Mouse (Mus musculus) heart, adult 2 months (tissue): ENCODE results near the gene Impg2. TPM values are rescaled to one million over a fixed set of nuclear protein-coding genes. Genes with fewer than 3 reads are reported as not detected.

Experiments
- DNase-seq, 2 experiments: peaks; one replicate each; pipeline ENCODE4 v3.0.0; 2021
- H3K27ac ChIP-seq: fragments of 200-600 bp; 2 replicates; pipeline ENCODE4 v1.8.1; 2022
- H3K27me3 ChIP-seq: fragments of 200-500 bp; 2 replicates; pipeline ENCODE4 v1.6.1; 2012; ENCODE audit warnings: mild to moderate bottlenecking, low read length, inconsistent platforms, mixed read lengths; ENCODE audit not compliant: control insufficient read depth, insufficient read depth
- H3K36me3 ChIP-seq: fragments of 200-500 bp; 2 replicates; pipeline ENCODE4 v1.6.1; 2012; ENCODE audit warnings: low read length, inconsistent platforms; ENCODE audit not compliant: control insufficient read depth, insufficient read depth
- H3K4me1 ChIP-seq: fragments of 200-500 bp; 2 replicates; pipeline ENCODE4 v1.6.1; 2011; ENCODE audit warnings: low read length; ENCODE audit not compliant: control insufficient read depth, insufficient read depth
- H3K4me3 ChIP-seq: fragments of 200-600 bp; 2 replicates; pipeline ENCODE4 v1.8.1; 2022
- H3K79me2 ChIP-seq: fragments of 200-500 bp; replicated peaks from 2 replicates; pipeline ENCODE4 v1.6.1; 2012; ENCODE audit warnings: mild to moderate bottlenecking, inconsistent platforms, low read length, moderate library complexity, mixed read lengths; ENCODE audit not compliant: control insufficient read depth, insufficient read depth
- H3K9ac ChIP-seq: fragments of 200-500 bp; 2 replicates; pipeline ENCODE4 v1.6.1; 2012; ENCODE audit warnings: low read depth, mild to moderate bottlenecking, control low read depth, inconsistent platforms, low read length, mixed read lengths
- CTCF ChIP-seq: fragments of 200-600 bp; IDR thresholded peaks from 2 replicates; pipeline ENCODE4 v1.8.1; 2022; ENCODE audit warnings: antibody characterized with exemption, mild to moderate bottlenecking, moderate library complexity
- EP300 ChIP-seq: fragments of 200-500 bp; IDR thresholded peaks from 2 replicates; pipeline ENCODE4 v1.6.1; 2011; ENCODE audit warnings: low read depth, low read length, control low read depth; ENCODE audit not compliant: insufficient read depth
- POLR2A ChIP-seq: fragments of 200-500 bp; IDR thresholded peaks from 2 replicates; pipeline ENCODE4 v1.6.1; 2011; ENCODE audit warnings: mild to moderate bottlenecking, low read depth, low read length, control low read depth; ENCODE audit not compliant: insufficient read depth
- WGBS: fragments of 180-500 bp; shearing (Covaris S2); methylation state at CpG from one replicate; pipeline ENCODE4 v1.1.7; 2018; 5-methylcytosine and 5-hydroxymethylcytosine counted together
- intact Hi-C: fragments of 180-260 bp; cut with DNase I; formaldehyde crosslinking; loops from one replicate; pipeline ENCODE4 v1.15.1; 2025
- polyA plus RNA-seq: library from polyadenylated mRNA; depleted of rRNA; stranded (reverse); fragments of >200 nt; gene quantifications from 2 replicates; pipeline ENCODE4 v1.2.3, GENCODE M21; 2012
- total RNA-seq, 2 experiments: library from RNA; stranded (reverse); gene quantifications; 2 replicates each; pipeline ENCODE4 v1.2.3; 2021

Impg2 gene
- total and polyA plus RNA-seq, 3 experiments = 0.05 to 0.11 TPM; not detected in 1

DNA sequence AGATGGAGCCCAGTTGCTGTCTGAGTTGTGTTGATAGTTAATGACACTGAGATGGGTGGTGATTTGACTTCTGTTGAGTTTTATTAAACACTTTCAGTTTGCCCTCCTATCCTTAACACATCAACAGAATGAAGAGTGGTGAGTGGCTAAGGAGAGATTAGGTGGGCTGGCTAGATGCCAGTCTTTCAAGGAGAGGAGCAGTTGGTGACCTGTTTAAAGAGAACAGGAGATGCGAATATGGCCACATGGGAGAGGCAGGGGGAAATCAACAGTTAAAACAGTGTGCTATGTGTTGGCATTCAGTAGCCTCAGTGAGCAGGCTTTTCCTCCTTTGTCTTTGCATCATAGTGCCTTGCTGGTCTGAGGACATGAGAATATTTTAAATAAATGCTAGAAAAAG, 69.8 kb downstream of the Impg2 start:
- no peaks in the 10 kb centered on the region for H3K4me1 ChIP-seq
- no peak overlapping the region for H3K9ac ChIP-seq
- no peak for TF ChIP-seq CTCF
- TF ChIP-seq POLR2A = no peak
- no peak for TF ChIP-seq EP300
- no peaks in the 10 kb centered on the region for H3K27me3 ChIP-seq
- intact Hi-C loops = no loop called here
- H3K79me2 ChIP-seq = no peaks in the 10 kb centered on the region
- H3K27ac ChIP-seq = no peak overlapping the region
- 66% methylated on average over 1 of the region's 1 CpGs for WGBS
- no peaks in the 10 kb centered on the region for H3K36me3 ChIP-seq
- DNase-seq = no peak
- H3K4me3 ChIP-seq = no peak overlapping the region

DNA sequence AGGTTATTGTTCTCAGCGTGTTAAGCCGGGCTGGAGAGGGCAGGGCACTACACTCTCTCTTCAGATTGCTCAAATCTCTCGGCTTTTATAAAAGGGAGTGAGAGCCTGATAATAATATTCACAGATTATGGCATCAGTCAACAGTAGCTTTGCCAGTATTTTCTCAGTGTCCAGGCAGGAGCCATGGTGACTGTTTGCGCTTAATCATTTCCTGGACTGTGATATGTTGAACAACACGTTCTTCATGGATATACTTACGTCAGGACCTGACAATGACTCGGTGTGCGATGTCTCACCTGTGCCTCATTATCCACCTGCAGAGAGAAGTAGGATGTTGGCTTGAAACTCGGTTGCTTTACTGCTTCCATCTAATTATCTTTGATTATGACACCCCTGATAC, 74.9 kb downstream of the Impg2 start:
- TF ChIP-seq POLR2A (no peak), CTCF (no peak), EP300 (no peak)

DNA sequence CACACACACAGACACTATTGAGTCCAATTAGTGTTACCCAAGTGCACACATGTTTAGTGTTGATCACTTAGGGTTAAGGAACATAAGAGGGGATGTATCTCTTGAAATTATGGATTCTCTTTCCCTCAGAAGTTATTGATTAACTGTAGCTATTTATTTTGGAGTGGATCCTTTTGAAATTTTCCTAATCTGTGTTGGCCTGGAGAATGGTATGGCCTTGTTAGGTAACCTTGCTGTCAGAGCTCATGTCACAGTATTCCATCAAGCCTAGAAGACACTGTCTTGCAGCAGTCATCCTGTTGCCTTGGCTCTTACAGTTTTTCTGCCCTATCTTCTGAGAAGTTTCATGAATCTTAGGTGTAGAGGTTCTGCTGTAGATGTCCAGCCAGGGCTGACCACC, 75.6 kb downstream of the Impg2 start:
- H3K4me1 ChIP-seq = no peaks in the 10 kb centered on the region
- H3K4me3 ChIP-seq = no peak overlapping the region
- no peaks in the 10 kb centered on the region for H3K36me3 ChIP-seq
- no peak for TF ChIP-seq CTCF
- TF ChIP-seq POLR2A = no peak
- no peak for TF ChIP-seq EP300
- H3K27ac ChIP-seq = no peak overlapping the region
- H3K9ac ChIP-seq = no peak overlapping the region
- H3K27me3 ChIP-seq = no peaks in the 10 kb centered on the region
- DNase-seq = no peak
- H3K79me2 ChIP-seq = no peaks in the 10 kb centered on the region
- intact Hi-C loops = no loop called here

More for the DNA sequence above, 74.9 kb downstream of the Impg2 start:
- H3K36me3 ChIP-seq = no peaks in the 10 kb centered on the region
- intact Hi-C loops = no loop called here
- 61% methylated on average over 9 of the region's 9 CpGs for WGBS
- no peaks in the 10 kb centered on the region for H3K4me1 ChIP-seq
- H3K9ac ChIP-seq = no peak overlapping the region
- no peak for DNase-seq
- no peaks in the 10 kb centered on the region for H3K79me2 ChIP-seq
- H3K4me3 ChIP-seq = no peak overlapping the region
- no peak overlapping the region for H3K27ac ChIP-seq
- H3K27me3 ChIP-seq = no peaks in the 10 kb centered on the region

DNA sequence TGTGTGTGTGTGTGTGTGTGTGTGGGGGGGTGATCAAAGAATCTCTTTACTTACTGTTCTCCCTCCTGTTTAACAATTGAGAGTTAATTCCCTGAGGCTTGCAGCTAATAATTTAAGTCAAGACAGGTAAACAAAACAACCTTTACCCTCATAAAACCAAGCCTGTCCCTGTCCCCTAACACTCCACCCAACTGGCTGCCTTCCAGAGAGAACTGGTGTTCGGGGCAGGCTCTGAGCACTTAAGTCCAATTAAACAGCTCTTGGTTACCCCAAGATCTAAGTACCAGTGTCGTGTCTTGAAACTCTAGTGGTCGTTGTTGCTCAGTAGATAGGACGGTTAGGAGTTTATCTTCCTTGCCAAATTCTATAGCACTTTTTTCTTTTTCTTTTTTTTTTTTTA, 77.2 kb downstream of the Impg2 start:
- H3K9ac ChIP-seq = no peak overlapping the region
- H3K27ac ChIP-seq = no peak overlapping the region
- intact Hi-C loops = no loop called here
- H3K36me3 ChIP-seq = no peaks in the 10 kb centered on the region
- no peaks in the 10 kb centered on the region for H3K4me1 ChIP-seq
- no peak for DNase-seq
- TF ChIP-seq CTCF = no peak
- TF ChIP-seq POLR2A = no peak
- no peak for TF ChIP-seq EP300
- whole genome bisulfite sequencing = 79% methylated on average over 4 of the region's 4 CpGs
- no peaks in the 10 kb centered on the region for H3K79me2 ChIP-seq
- H3K4me3 ChIP-seq = no peak overlapping the region
- H3K27me3 ChIP-seq = no peaks in the 10 kb centered on the region

DNA sequence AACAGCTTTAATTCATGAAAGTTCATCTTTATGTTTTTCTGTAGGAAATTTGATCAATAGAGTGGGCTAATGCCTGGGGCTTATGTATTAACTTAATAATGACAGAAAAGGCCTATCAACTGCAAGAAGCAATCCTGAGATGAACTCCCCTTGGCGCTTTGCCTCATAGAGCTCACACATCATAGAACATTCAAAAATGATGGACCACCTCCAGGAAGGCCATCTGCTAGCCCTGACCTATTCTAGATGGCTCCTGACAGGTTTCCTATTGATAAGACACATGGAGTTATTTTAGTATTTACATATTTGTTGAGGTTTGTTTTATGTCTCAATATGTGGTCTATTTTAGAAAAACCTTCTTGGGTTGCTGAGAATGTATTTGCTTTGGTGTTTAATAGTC, 79.2 kb downstream of the Impg2 start:
- Histone ChIP-seq H3K36me3 (no peaks in the 10 kb centered on the region), H3K9ac (no peak overlapping the region), H3K27me3 (no peaks in the 10 kb centered on the region), H3K4me1 (no peaks in the 10 kb centered on the region), H3K79me2 (no peaks in the 10 kb centered on the region), H3K4me3 (no peak overlapping the region), H3K27ac (no peak overlapping the region)
- no peak for DNase-seq
- no peak for TF ChIP-seq EP300
- TF ChIP-seq POLR2A = no peak
- no peak for TF ChIP-seq CTCF
- intact Hi-C loops = no loop called here
- 90% methylated on average over 1 of the region's 1 CpGs for WGBS

DNA sequence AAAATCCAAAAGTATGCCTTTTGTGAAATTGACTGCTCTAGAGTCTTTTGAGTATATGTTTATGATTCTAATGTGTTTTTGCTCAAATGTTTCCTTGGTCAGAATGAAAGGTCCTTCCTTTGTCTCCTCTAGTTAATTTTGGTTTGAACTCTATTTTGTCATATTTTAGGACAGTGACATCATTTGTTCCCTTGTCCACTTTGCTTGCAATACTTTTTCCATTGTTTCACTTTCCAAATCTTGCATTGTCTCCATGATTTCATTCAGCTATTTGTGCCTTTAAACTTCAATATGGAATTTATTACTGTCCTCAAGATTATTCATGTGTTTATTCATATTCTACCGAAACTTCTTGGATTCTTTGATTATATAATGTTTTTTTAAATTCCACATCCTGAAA, 79.8 kb downstream of the Impg2 start:
- no peaks in the 10 kb centered on the region for H3K79me2 ChIP-seq
- H3K4me1 ChIP-seq = no peaks in the 10 kb centered on the region
- TF ChIP-seq EP300 = no peak
- no peak for TF ChIP-seq CTCF
- no peak for TF ChIP-seq POLR2A
- 47% methylated on average over 1 of the region's 1 CpGs for WGBS
- no peak for DNase-seq
- intact Hi-C loops = no loop called here
- no peak overlapping the region for H3K27ac ChIP-seq
- H3K4me3 ChIP-seq = no peak overlapping the region
- no peaks in the 10 kb centered on the region for H3K27me3 ChIP-seq
- H3K36me3 ChIP-seq = no peaks in the 10 kb centered on the region
- H3K9ac ChIP-seq = no peak overlapping the region
